In genomic region chr1:187740531-187740930, GRCm38 (mm10) we compare ENCODE assay signal across 17 mouse cellular contexts.
DNase-seq lines count a peak whose midpoint lies in the region; ATAC-seq and TF ChIP-seq lines count a peak whose summit lies in the region.
"Had no signal": no experiment of that assay in that cellular context is flagged by ENCODE, and none has a peak within 500 bp of the region (broad histone marks: within the 10 kb centered on the region; RNA-seq: fewer than 3 reads in every experiment).

No protein-coding gene starts in this region.

- H3K4me2 ChIP-seq in heart, postnatal 0 days (ENCODE audit: low read depth, low read length): peak overlapping the region; percentile 1; the same call in 1 of the 2 replicates
- H3K4me2 ChIP-seq: hindbrain, embryonic 13.5 days; neural tube, embryonic 13.5 days had no signal

- H3K27me3 ChIP-seq in heart, postnatal 0 days (ENCODE audit: control insufficient read depth, insufficient read depth, low read length): no peaks in the 10 kb centered on the region
- H3K27me3 ChIP-seq: hindbrain, embryonic 13.5 days; neural tube, embryonic 13.5 days had no signal

- peaks cover 9% of the 10 kb centered on the region for H3K4me1 ChIP-seq in heart, postnatal 0 days (ENCODE audit: control insufficient read depth, insufficient read depth)

- H3K9me3 ChIP-seq in heart, postnatal 0 days (replicated peaks; ENCODE audit: control insufficient read depth, low read length): no peaks in the 10 kb centered on the region
- H3K9me3 ChIP-seq: neural tube, embryonic 13.5 days had no signal

- intact Hi-C loops in left cerebral cortex, postnatal 36 days (cut with DNase I): no loop called here

- H3K9ac ChIP-seq in heart, postnatal 0 days (replicated peaks; ENCODE audit: low read depth, low read length): no peak overlapping the region
- H3K9ac ChIP-seq: hindbrain, embryonic 13.5 days; liver, embryonic 14.5 days; neural tube, embryonic 13.5 days had no signal

- WGBS in heart, postnatal 0 days: 37% methylated on average over 12 of the region's 12 CpGs

- peak; percentile 3 for DNase-seq in urinary bladder, postnatal 25 days (ENCODE audit: low spot score)
- no peak for DNase-seq in urinary bladder, postnatal 10 days (ENCODE audit: low spot score)
- peak; percentile 14 for DNase-seq in gastrocnemius, postnatal 25 days
- DNase-seq in heart, postnatal 0 days (ENCODE audit: low spot score): peak; percentile 40
- no peak for DNase-seq in left cerebral cortex, postnatal 36 days (ENCODE audit: low spot score in 2 of 2)
- DNase-seq in kidney, adult 8-10 months: no peak
- DNase-seq in B cell, adult 2 months: no peak
- DNase-seq: cerebellum, adult 9-10 months; kidney, adult 9 months; left cerebral cortex, postnatal 4 days; lung, postnatal 4 days; retina, postnatal 1 day had no signal

- no peak overlapping the region for H3K4me3 ChIP-seq in heart, postnatal 0 days (ENCODE audit: low read depth, low read length)
- H3K4me3 ChIP-seq: hindbrain, embryonic 13.5 days; layer of hippocampus, adult 2 months; neural tube, embryonic 13.5 days had no signal

- TF ChIP-seq EP300 in heart, postnatal 0 days (IDR thresholded peaks at IDR 0.05; ENCODE audit: low read depth): no peak

- H3K36me3 ChIP-seq in heart, postnatal 0 days (replicated peaks; ENCODE audit: control insufficient read depth, insufficient read depth, low read length): no peaks in the 10 kb centered on the region
- H3K36me3 ChIP-seq: hindbrain, embryonic 13.5 days; neural tube, embryonic 13.5 days had no signal

- no peak overlapping the region for H3K27ac ChIP-seq in heart, postnatal 0 days (ENCODE audit: low read depth)
- H3K27ac ChIP-seq: hindbrain, embryonic 13.5 days; layer of hippocampus, adult 2 months; liver, embryonic 14.5 days; neural tube, embryonic 13.5 days had no signal

- TF ChIP-seq CTCF in heart, postnatal 0 days (IDR thresholded peaks at IDR 0.05; ENCODE audit: low read depth): no peak

- ATAC-seq in heart, postnatal 0 days (ENCODE audit: insufficient read depth, low read depth): 0 out of 2 replicates have a peak, but pooled peaks have one; percentile 24
- ATAC-seq: midbrain, embryonic 16.5 days had no signal

Comparison
In these comparisons a context has a peak if more than half of its experiments do, and no peak if none do; other contexts are left out.
1. DNase-seq: peak in urinary bladder, postnatal 25 days (single experiment), gastrocnemius, postnatal 25 days (single experiment) and heart, postnatal 0 days (single experiment); none in urinary bladder, postnatal 10 days (single experiment), left cerebral cortex, postnatal 36 days (0 of 2), kidney, adult 8-10 months (0 of 2) and B cell, adult 2 months (0 of 2).